Mouse (Mus musculus): Measurements from ENCODE around the gene Rarres1. TPM values are rescaled to one million over a fixed set of nuclear protein-coding genes. Genes with fewer than 3 reads are reported as not detected.

The Rarres1 gene
- polyA plus RNA-seq, 1 experiment from 2014 or later: 0.42 TPM

- no peak for DNase-seq (ENCODE audit: extremely low spot score, low spot score)
- H3K27ac ChIP-seq: no peak overlapping the region
- H3K4me3 ChIP-seq: no peak overlapping the region
- H3K27me3 ChIP-seq (ENCODE audit: poor library complexity, severe bottlenecking): no peaks in the 10 kb centered on the region
- no peaks in the 10 kb centered on the region for H3K36me3 ChIP-seq (replicated peaks)
- H3K9me3 ChIP-seq: no peaks in the 10 kb centered on the region
- H3K4me1 ChIP-seq: no peaks in the 10 kb centered on the region
- 91% methylated on average over 2 of the region's 2 CpGs for WGBS
These were observed 30.1 kb downstream of the Rarres1 start for GRCm38 (mm10) chr3:67485233-67485632.

GRCm38 (mm10) chr3:67482400-67482799 is 32.9 kb downstream of the Rarres1 start:
- DNase-seq (ENCODE audit: extremely low spot score, low spot score): no peak
- Histone ChIP-seq H3K36me3 (replicated peaks) (peaks cover 21% of the 10 kb centered on the region), H3K4me1 (no peaks in the 10 kb centered on the region), H3K4me3 (no peak overlapping the region), H3K27me3 (ENCODE audit: poor library complexity, severe bottlenecking) (no peaks in the 10 kb centered on the region), H3K9me3 (no peaks in the 10 kb centered on the region), H3K27ac (no peak overlapping the region)
- 93% methylated on average over 10 of the region's 10 CpGs for WGBS

- DNase-seq (ENCODE audit: extremely low spot score, low spot score): no peak
- H3K36me3 ChIP-seq (replicated peaks): peaks cover 45% of the 10 kb centered on the region
- WGBS: 94% methylated on average over 11 of the region's 11 CpGs
- H3K27ac ChIP-seq: no peak overlapping the region
- no peaks in the 10 kb centered on the region for H3K4me1 ChIP-seq
- no peak overlapping the region for H3K4me3 ChIP-seq
- H3K27me3 ChIP-seq (ENCODE audit: poor library complexity, severe bottlenecking): no peaks in the 10 kb centered on the region
- H3K9me3 ChIP-seq: no peaks in the 10 kb centered on the region
These were observed 35.5 kb downstream of the Rarres1 start for GRCm38 (mm10) chr3:67479806-67480205.

GRCm38 (mm10) chr3:67473438-67473837 is 41.9 kb downstream of the Rarres1 start:
- no peak overlapping the region for H3K4me3 ChIP-seq
- H3K27me3 ChIP-seq (ENCODE audit: poor library complexity, severe bottlenecking): no peaks in the 10 kb centered on the region
- H3K9me3 ChIP-seq: no peaks in the 10 kb centered on the region
- H3K36me3 ChIP-seq (replicated peaks): peaks cover 79% of the 10 kb centered on the region
- H3K27ac ChIP-seq: no peak overlapping the region
- no peaks in the 10 kb centered on the region for H3K4me1 ChIP-seq
- WGBS: 96% methylated on average over 6 of the region's 6 CpGs
- DNase-seq (ENCODE audit: extremely low spot score, low spot score): no peak

GRCm38 (mm10) chr3:67471408-67472127 is 43.8 kb downstream of the Rarres1 start:
- WGBS: 87% methylated on average over 4 of the region's 4 CpGs
- no peak overlapping the region for H3K4me3 ChIP-seq
- no peaks in the 10 kb centered on the region for H3K27me3 ChIP-seq (ENCODE audit: poor library complexity, severe bottlenecking)
- DNase-seq (ENCODE audit: extremely low spot score, low spot score): no peak
- no peak overlapping the region for H3K27ac ChIP-seq
- no peaks in the 10 kb centered on the region for H3K9me3 ChIP-seq
- peaks cover 75% of the 10 kb centered on the region for H3K36me3 ChIP-seq (replicated peaks)
- H3K4me1 ChIP-seq: no peaks in the 10 kb centered on the region

GRCm38 (mm10) chr3:67467281-67467680 is 48.0 kb downstream of the Rarres1 start:
- peaks cover 19% of the 10 kb centered on the region for H3K4me1 ChIP-seq
- H3K4me3 ChIP-seq: no peak overlapping the region
- no peak for DNase-seq (ENCODE audit: extremely low spot score, low spot score)
- H3K36me3 ChIP-seq (replicated peaks): peaks cover 45% of the 10 kb centered on the region
- 93% methylated on average over 2 of the region's 2 CpGs for WGBS
- no peaks in the 10 kb centered on the region for H3K9me3 ChIP-seq
- no peak overlapping the region for H3K27ac ChIP-seq
- H3K27me3 ChIP-seq (ENCODE audit: poor library complexity, severe bottlenecking): no peaks in the 10 kb centered on the region

GRCm38 (mm10) chr3:67466576-67466975 is 48.7 kb downstream of the Rarres1 start:
- WGBS: 94% methylated on average over 5 of the region's 5 CpGs
- DNase-seq (ENCODE audit: extremely low spot score, low spot score): no peak
- no peak overlapping the region for H3K27ac ChIP-seq

GRCm38 (mm10) chr3:67463450-67464372 is 51.6 kb downstream of the Rarres1 start, which contains the start of gene Lxn:
Gene Lxn, minus strand, starts transcription at chr3:67463926.
- Histone ChIP-seq H3K27me3 (ENCODE audit: poor library complexity, severe bottlenecking) (no peaks in the 10 kb centered on the region), H3K4me3 (peak within 1 kb of the TSS; percentile 67), H3K4me1 (peaks cover 28% of the 10 kb centered on the region), H3K36me3 (replicated peaks) (peaks cover 46% of the 10 kb centered on the region), H3K9me3 (no peaks in the 10 kb centered on the region), H3K27ac (peak within 1 kb of the TSS; percentile 85)
- peak; percentile 60 for DNase-seq (ENCODE audit: extremely low spot score, low spot score)
- WGBS: 2% methylated on average over 42 of the region's 43 CpGs

More at GRCm38 (mm10) chr3:67466576-67466975, 48.7 kb downstream of the Rarres1 start:
- H3K9me3 ChIP-seq: no peaks in the 10 kb centered on the region
- peaks cover 26% of the 10 kb centered on the region for H3K4me1 ChIP-seq
- H3K27me3 ChIP-seq (ENCODE audit: poor library complexity, severe bottlenecking): no peaks in the 10 kb centered on the region
- no peak overlapping the region for H3K4me3 ChIP-seq
- H3K36me3 ChIP-seq (replicated peaks): peaks cover 42% of the 10 kb centered on the region

- no peaks in the 10 kb centered on the region for H3K27me3 ChIP-seq (ENCODE audit: poor library complexity, severe bottlenecking)
- DNase-seq (ENCODE audit: extremely low spot score, low spot score): no peak
- H3K9me3 ChIP-seq: no peaks in the 10 kb centered on the region
- whole genome bisulfite sequencing: 7% methylated on average over 12 of the region's 12 CpGs
- H3K27ac ChIP-seq: peak overlapping the region; percentile 85
- peaks cover 28% of the 10 kb centered on the region for H3K4me1 ChIP-seq
- peaks cover 46% of the 10 kb centered on the region for H3K36me3 ChIP-seq (replicated peaks)
- H3K4me3 ChIP-seq: peak overlapping the region; percentile 67
These were observed 52.3 kb downstream of the Rarres1 start for GRCm38 (mm10) chr3:67463001-67463400.

GRCm38 (mm10) chr3:67462578-67462977 is 52.7 kb downstream of the Rarres1 start:
- H3K9me3 ChIP-seq: no peaks in the 10 kb centered on the region
- H3K27ac ChIP-seq: no peak overlapping the region
- peak overlapping the region; percentile 67 for H3K4me3 ChIP-seq
- H3K4me1 ChIP-seq: peaks cover 28% of the 10 kb centered on the region
- no peaks in the 10 kb centered on the region for H3K27me3 ChIP-seq (ENCODE audit: poor library complexity, severe bottlenecking)
- H3K36me3 ChIP-seq (replicated peaks): peaks cover 46% of the 10 kb centered on the region
- 66% methylated on average over 10 of the region's 10 CpGs for WGBS
- no peak for DNase-seq (ENCODE audit: extremely low spot score, low spot score)

- H3K4me3 ChIP-seq: no peak overlapping the region
- H3K9me3 ChIP-seq: no peaks in the 10 kb centered on the region
- peaks cover 28% of the 10 kb centered on the region for H3K4me1 ChIP-seq
- 82% methylated on average over 7 of the region's 7 CpGs for WGBS
- H3K27me3 ChIP-seq (ENCODE audit: poor library complexity, severe bottlenecking): no peaks in the 10 kb centered on the region
- H3K27ac ChIP-seq: no peak overlapping the region
- H3K36me3 ChIP-seq (replicated peaks): peaks cover 50% of the 10 kb centered on the region
- DNase-seq (ENCODE audit: extremely low spot score, low spot score): no peak
These were observed 53.3 kb downstream of the Rarres1 start for GRCm38 (mm10) chr3:67462015-67462414.

- H3K36me3 ChIP-seq (replicated peaks): peaks cover 64% of the 10 kb centered on the region
- no peak for DNase-seq (ENCODE audit: extremely low spot score, low spot score)
- H3K9me3 ChIP-seq: no peaks in the 10 kb centered on the region
- H3K4me1 ChIP-seq: peaks cover 28% of the 10 kb centered on the region
- no peaks in the 10 kb centered on the region for H3K27me3 ChIP-seq (ENCODE audit: poor library complexity, severe bottlenecking)
- 76% methylated on average over 3 of the region's 3 CpGs for WGBS
- no peak overlapping the region for H3K27ac ChIP-seq
- no peak overlapping the region for H3K4me3 ChIP-seq
These were observed 55.4 kb downstream of the Rarres1 start for GRCm38 (mm10) chr3:67459881-67460280.
